21 mouse cellular contexts compared by ENCODE assay signal in the genomic region with DNA sequence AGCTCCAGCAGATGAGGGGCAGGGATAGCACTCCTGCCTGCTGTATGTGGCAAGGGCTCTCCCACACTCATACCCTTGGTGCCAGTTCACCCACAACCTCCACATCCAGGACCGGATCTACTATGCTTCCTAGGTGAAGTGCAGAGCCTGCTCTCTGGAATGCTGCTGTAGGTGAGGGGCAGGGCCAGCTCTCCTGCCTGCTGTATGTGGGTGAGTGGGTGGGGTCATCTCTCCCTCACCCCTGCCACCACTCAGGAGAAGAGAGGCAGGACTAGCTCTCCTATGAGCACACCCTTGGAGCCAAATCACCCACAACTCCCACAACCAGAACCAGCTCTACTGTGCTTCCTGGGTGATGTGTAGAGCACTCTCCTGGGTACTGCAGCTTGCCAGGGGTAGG. TPM values are rescaled to one million over a fixed set of nuclear protein-coding genes. Genes with fewer than 3 reads are reported as not detected.
DNase-seq lines count a peak whose midpoint lies in the region; ATAC-seq and TF ChIP-seq lines count a peak whose summit lies in the region.
"Had no signal": no experiment of that assay in that cellular context is flagged by ENCODE, and none has a peak within 500 bp of the region (broad histone marks: within the 10 kb centered on the region; RNA-seq: fewer than 3 reads in every experiment).

No protein-coding gene starts in this region.

- no peak overlapping the region for H3K4me3 ChIP-seq in lung, embryonic 16.5 days (ENCODE audit: low read length)
- H3K4me3 ChIP-seq in lung, postnatal 0 days (ENCODE audit: low read depth, low read length): no peak overlapping the region
- H3K4me3 ChIP-seq in lung, adult 2 months (replicated peaks; ENCODE audit: extremely low read depth, low read depth, low read length): no peak overlapping the region
- no peak overlapping the region for H3K4me3 ChIP-seq in midbrain, embryonic 10.5 days

- no peak overlapping the region for H3K9ac ChIP-seq in lung, embryonic 16.5 days (ENCODE audit: low read length)
- H3K9ac ChIP-seq in lung, postnatal 0 days (replicated peaks; ENCODE audit: low read depth): no peak overlapping the region

- TF ChIP-seq POLR2A in lung, adult 2 months (IDR thresholded peaks at IDR 0.05; ENCODE audit: borderline replicate concordance, extremely low read depth, low read depth, low read length): no peak

- no peak for TF ChIP-seq EP300 in lung, postnatal 0 days (IDR thresholded peaks at IDR 0.05)

- ATAC-seq in lung, embryonic 16.5 days (ENCODE audit: low read depth): peak; percentile 74
- ATAC-seq in lung, postnatal 0 days: peak; percentile 60
- peak; percentile 43; the same call in 1 of the 2 replicates for ATAC-seq in erythroblast, adult 5-6 weeks (replicated peaks; ENCODE audit: low FRiP score, poor library complexity, severe bottlenecking)
- ATAC-seq: activated CD4-positive, CD25-positive, alpha-beta regulatory T cell, adult 4 months; CD4-positive, CD25-positive, alpha-beta regulatory T cell, adult 4 months; Patski had no signal

- H3K27me3 ChIP-seq in lung, embryonic 16.5 days (ENCODE audit: control insufficient read depth, insufficient read depth, low read depth, low read length): peaks cover 29% of the 10 kb centered on the region
- H3K27me3 ChIP-seq in lung, postnatal 0 days (replicated peaks; ENCODE audit: insufficient read depth, low read length): peaks cover 13% of the 10 kb centered on the region; the same call in 1 of the 2 replicates
- peaks cover 55% of the 10 kb centered on the region for H3K27me3 ChIP-seq in midbrain, embryonic 10.5 days (ENCODE audit: low read depth, poor library complexity, severe bottlenecking)

- TF ChIP-seq CTCF in lung, postnatal 0 days (IDR thresholded peaks at IDR 0.05): no peak
- TF ChIP-seq CTCF in lung, adult 2 months (IDR thresholded peaks at IDR 0.05; ENCODE audit: insufficient read depth, low read length): no peak

- H3K4me2 ChIP-seq in lung, embryonic 16.5 days (ENCODE audit: low read depth, low read length): no peak overlapping the region
- H3K4me2 ChIP-seq in lung, postnatal 0 days (replicated peaks; ENCODE audit: low read depth, low read length): no peak overlapping the region

- whole genome bisulfite sequencing in lung, embryonic 16.5 days: 56% methylated on average over 1 of the region's 1 CpGs
- 64% methylated on average over 1 of the region's 1 CpGs for WGBS in lung, postnatal 0 days
- WGBS in lung, adult 2 months: 65% methylated on average over 1 of the region's 1 CpGs
- 93% methylated on average over 1 of the region's 1 CpGs for WGBS in midbrain, embryonic 10.5 days

- H3K4me1 ChIP-seq in lung, embryonic 16.5 days (replicated peaks; ENCODE audit: control insufficient read depth, insufficient read depth, low read length): peaks cover 15% of the 10 kb centered on the region
- H3K4me1 ChIP-seq in lung, postnatal 0 days (ENCODE audit: insufficient read depth, low read depth, low read length): peaks cover 7% of the 10 kb centered on the region; the same call in 1 of the 2 replicates
- H3K4me1 ChIP-seq in lung, adult 2 months (ENCODE audit: control insufficient read depth, insufficient read depth, low read length): no peaks in the 10 kb centered on the region
- peaks cover 24% of the 10 kb centered on the region for H3K4me1 ChIP-seq in midbrain, embryonic 10.5 days

- no peak overlapping the region for H3K27ac ChIP-seq in lung, embryonic 16.5 days (ENCODE audit: low read length)
- H3K27ac ChIP-seq in lung, postnatal 0 days (ENCODE audit: low read length): no peak overlapping the region
- H3K27ac ChIP-seq in midbrain, embryonic 10.5 days (replicated peaks): no peak overlapping the region

- no peak for DNase-seq in lung, postnatal 14 days
- DNase-seq in lung, postnatal 0 days (ENCODE audit: low spot score): peak; percentile 22
- DNase-seq in lung, adult 2 months: no peak
- DNase-seq in midbrain, embryonic 10.5 days (ENCODE audit: low spot score): no peak
- DNase-seq: adrenal gland, adult 2 months; adrenal gland, adult 8-10 months; adrenal gland, postnatal 10 days; adrenal gland, postnatal 14 days; adrenal gland, postnatal 25 days; adrenal gland, postnatal 36 days; B cell, adult 2 months; cerebellum, adult 11 months; cerebellum, adult 11-12 months; cerebellum, adult 18-20 months had no signal

- no peaks in the 10 kb centered on the region for H3K36me3 ChIP-seq in lung, embryonic 16.5 days (ENCODE audit: control insufficient read depth, insufficient read depth, low read length)
- no peaks in the 10 kb centered on the region for H3K36me3 ChIP-seq in lung, postnatal 0 days (ENCODE audit: insufficient read depth, low read length)
- H3K36me3 ChIP-seq in midbrain, embryonic 10.5 days: no peaks in the 10 kb centered on the region
- H3K36me3 ChIP-seq: G1E had no signal

- H3K9me3 ChIP-seq in lung, embryonic 16.5 days (ENCODE audit: control insufficient read depth, low read length): no peaks in the 10 kb centered on the region
- H3K9me3 ChIP-seq in lung, postnatal 0 days (ENCODE audit: low read length): no peaks in the 10 kb centered on the region
- H3K9me3 ChIP-seq in midbrain, embryonic 10.5 days (replicated peaks): no peaks in the 10 kb centered on the region
- H3K9me3 ChIP-seq: G1E had no signal

RNA-seq across cellular contexts. Expression of gene Itga11, which starts 2.5 kb away (rescaled TPM):
- 0.53 and 0.73 TPM in 2 replicates for polyA plus RNA-seq in lung, embryonic 16.5 days (2015; fragmentation: Nextera tagmentation; extraction: Ambion mirVana)
- 0.18 and 0.35 TPM in 2 replicates for polyA plus RNA-seq in lung, postnatal 0 days (2015; fragmentation: Nextera tagmentation; extraction: Ambion mirVana)
- 0.70 and 1.1 TPM in 2 replicates for polyA plus RNA-seq in lung, adult 2 months (2012; rRNA removed)
- total RNA-seq in erythroblast, adult 5-6 weeks (2015; ENCODE audit: low replicate concordance): not detected in 2 replicates
- total RNA-seq in erythroblast, adult 5-6 weeks (2017; ENCODE audit: low replicate concordance): not detected in 2 replicates
- 2.3 and 3.4 TPM in 2 replicates for polyA plus RNA-seq in midbrain, embryonic 10.5 days (2016; fragmentation: Nextera tagmentation; extraction: Ambion mirVana)
- total RNA-seq: G1E, MEL had no signal
- polyA plus RNA-seq: G1E had no signal
